Mouse (Mus musculus): Measurements from ENCODE around the gene Gm8257. TPM values are rescaled to one million over a fixed set of nuclear protein-coding genes. Genes with fewer than 3 reads are reported as not detected.

Gm8257 gene
- total and polyA plus RNA-seq, 3 experiments: 0.70 TPM; not detected in 2

Other genes with a start within 250 kb of the Gm8257 start
- not detected in 2 replicates for gene BC061237, start 214.0 kb downstream of the Gm8257 start, total RNA-seq (2012; rRNA removed)
- gene BC061237, start 214.0 kb downstream of the Gm8257 start, polyA plus RNA-seq (2012; ENCODE audit: insufficient read depth in 1 of 2, insufficient read length in 2 of 2, low read depth in 1 of 2, low replicate concordance in 2 of 2, missing spikeins in 1 of 2): not detected
- gene Gm17093, start 188.2 kb downstream of the Gm8257 start, total RNA-seq (2012; rRNA removed): not detected in 2 replicates
- not detected for gene Gm17093, start 188.2 kb downstream of the Gm8257 start, polyA plus RNA-seq (2012; ENCODE audit: insufficient read depth in 1 of 2, insufficient read length in 2 of 2, low read depth in 1 of 2, low replicate concordance in 2 of 2, missing spikeins in 1 of 2)
- gene Gm8247, start 123.3 kb downstream of the Gm8257 start, total RNA-seq (2012; rRNA removed): not detected in 2 replicates
- gene Gm8247, start 123.3 kb downstream of the Gm8257 start, polyA plus RNA-seq (2012; ENCODE audit: insufficient read depth in 1 of 2, insufficient read length in 2 of 2, low read depth in 1 of 2, low replicate concordance in 2 of 2, missing spikeins in 1 of 2): not detected
- not detected in 2 replicates for gene Gm5624, start 78.5 kb downstream of the Gm8257 start, total RNA-seq (2012; rRNA removed)
- not detected for gene Gm5624, start 78.5 kb downstream of the Gm8257 start, polyA plus RNA-seq (2012; ENCODE audit: insufficient read depth in 1 of 2, insufficient read length in 2 of 2, low read depth in 1 of 2, low replicate concordance in 2 of 2, missing spikeins in 1 of 2)
- gene Gm8267, start 43.9 kb upstream of the Gm8257 start, total RNA-seq (2012; rRNA removed): not detected in 2 replicates
- not detected for gene Gm8267, start 43.9 kb upstream of the Gm8257 start, polyA plus RNA-seq (2012; ENCODE audit: insufficient read depth in 1 of 2, insufficient read length in 2 of 2, low read depth in 1 of 2, low replicate concordance in 2 of 2, missing spikeins in 1 of 2)
- gene Ptgdr, start 152.9 kb upstream of the Gm8257 start, total RNA-seq (2012; rRNA removed): not detected in 2 replicates
- not detected for gene Ptgdr, start 152.9 kb upstream of the Gm8257 start, polyA plus RNA-seq (2012; ENCODE audit: insufficient read depth in 1 of 2, insufficient read length in 2 of 2, low read depth in 1 of 2, low replicate concordance in 2 of 2, missing spikeins in 1 of 2)

Measured in MEL (cell line).